Mouse (Mus musculus) ES-Bruce4 (cell line): ENCODE data around the gene Cdsn.

Experiments
- CTCF ChIP-seq: IDR thresholded peaks from one replicate; pipeline ENCODE4 v1.8.1; 2011; ENCODE audit warnings: low read depth, low read length
- EP300 ChIP-seq: IDR thresholded peaks from 2 replicates; pipeline ENCODE4 v1.6.1; 2011; ENCODE audit warnings: low read depth, low read length; ENCODE audit not compliant: insufficient read depth
- POLR2A ChIP-seq: IDR thresholded peaks from one replicate; pipeline ENCODE4 v1.8.1; 2011; ENCODE audit warnings: low read length; ENCODE audit not compliant: insufficient read depth

DNA sequence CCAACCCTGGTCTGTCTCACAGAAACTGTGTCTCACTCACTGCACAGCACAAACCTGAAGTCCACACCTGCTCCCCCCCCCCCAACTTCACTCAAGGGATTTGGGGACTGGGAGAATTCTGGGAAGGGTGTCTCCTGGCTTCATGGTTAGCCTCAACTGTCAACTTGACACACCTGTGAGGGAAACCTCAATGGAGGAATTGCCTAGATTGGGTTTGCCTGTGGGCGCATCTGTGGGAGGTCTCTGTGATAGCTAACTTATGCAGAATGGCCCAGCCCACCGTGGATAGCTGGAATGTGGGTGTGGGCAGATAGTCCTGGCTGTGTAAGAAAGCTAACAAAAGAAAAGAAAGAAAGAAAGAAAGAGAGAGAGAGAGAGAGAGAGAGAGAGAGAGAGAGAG lies 49.3 kb downstream of the Cdsn start, which contains the start of gene Sfta2:
- no peak for TF ChIP-seq CTCF
- no peak for TF ChIP-seq POLR2A
- 0 out of 2 replicates have a peak, but pooled peaks have one; percentile 15 for TF ChIP-seq EP300
